Mouse (Mus musculus) A20 (cell line): ENCODE measurements at regions not wholly inside any gene's neighbourhood (a gene's known extent, or its start where the extent isn't known, plus 50 kb on each side); places are given as distances from the start of the nearest gene placed in this dataset.

ENCODE experiments used
- DNase-seq: peaks from one replicate; pipeline ENCODE4 v3.0.0-alpha.2; 2011; ENCODE audit warnings: low read depth, low spot score

GRCm38 (mm10) chr11:18413769-18414168, 460.1 kb upstream of the Etaa1 start:
- no peak for DNase-seq

GRCm38 (mm10) chr11:18408071-18408752, 454.5 kb upstream of the Etaa1 start:
- DNase-seq = no peak

DNA sequence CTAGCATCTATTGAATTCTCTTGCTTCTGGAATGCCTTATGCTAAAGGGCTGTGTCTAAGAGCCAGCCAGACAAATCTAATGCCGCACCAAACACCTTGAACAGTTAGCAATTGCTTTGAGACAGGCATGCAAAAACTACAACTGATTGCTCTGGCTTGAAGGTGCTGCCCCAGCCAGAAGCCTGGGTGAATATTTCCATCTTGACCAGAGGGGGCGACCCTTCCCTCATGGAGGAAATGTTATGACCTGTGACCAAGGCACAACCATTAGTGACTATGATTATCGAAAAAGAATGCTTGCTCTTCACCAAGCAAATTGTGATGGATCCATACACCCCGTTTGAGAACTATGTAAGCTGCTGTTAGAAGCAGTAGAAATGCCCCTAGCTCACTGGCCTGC, 445.9 kb upstream of the Etaa1 start:
- DNase-seq = no peak

GRCm38 (mm10) chr11:18396397-18396796, 442.7 kb upstream of the Etaa1 start:
- DNase-seq = no peak

DNA sequence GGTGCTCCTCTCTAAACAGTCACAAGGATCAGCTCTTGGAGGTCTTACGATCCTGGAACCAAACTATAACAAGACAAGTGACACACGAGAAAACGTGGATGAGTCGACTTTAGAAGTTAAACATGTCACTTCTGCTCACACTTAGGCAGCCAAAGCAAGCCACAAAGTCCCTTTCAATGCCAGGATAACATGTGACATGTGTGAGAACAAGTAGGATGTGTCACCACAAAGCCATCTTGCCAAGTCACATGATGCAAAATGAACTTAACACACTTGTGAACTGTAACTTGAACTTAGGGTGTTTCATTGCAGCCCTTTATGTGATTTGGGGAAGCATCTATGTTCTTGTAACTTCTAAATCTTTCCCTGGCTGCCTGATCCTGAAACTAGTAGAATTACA, 442.0 kb upstream of the Etaa1 start:
- DNase-seq = no peak

GRCm38 (mm10) chr11:18372813-18373332, 419.2 kb upstream of the Etaa1 start:
- DNase-seq = no peak

DNA sequence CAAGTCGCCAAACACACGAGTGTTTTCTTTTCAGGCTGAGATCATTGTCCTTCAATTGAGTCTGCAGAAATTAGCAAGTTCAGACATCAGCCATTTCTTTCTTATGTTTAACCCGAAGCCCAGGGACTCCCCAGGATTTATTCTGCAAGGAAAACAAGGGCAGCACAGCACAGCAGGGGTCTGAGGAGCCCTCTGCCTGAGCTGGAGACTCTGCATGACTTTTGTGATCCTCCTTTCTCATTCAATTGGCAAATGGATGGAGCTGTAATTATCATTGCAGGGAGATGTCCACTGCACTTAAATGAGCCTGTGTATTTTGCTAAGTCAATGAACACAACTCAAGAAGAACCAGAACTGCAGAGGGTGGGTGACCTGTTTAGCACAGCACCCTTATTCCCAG, 417.6 kb upstream of the Etaa1 start:
- DNase-seq = no peak

DNA sequence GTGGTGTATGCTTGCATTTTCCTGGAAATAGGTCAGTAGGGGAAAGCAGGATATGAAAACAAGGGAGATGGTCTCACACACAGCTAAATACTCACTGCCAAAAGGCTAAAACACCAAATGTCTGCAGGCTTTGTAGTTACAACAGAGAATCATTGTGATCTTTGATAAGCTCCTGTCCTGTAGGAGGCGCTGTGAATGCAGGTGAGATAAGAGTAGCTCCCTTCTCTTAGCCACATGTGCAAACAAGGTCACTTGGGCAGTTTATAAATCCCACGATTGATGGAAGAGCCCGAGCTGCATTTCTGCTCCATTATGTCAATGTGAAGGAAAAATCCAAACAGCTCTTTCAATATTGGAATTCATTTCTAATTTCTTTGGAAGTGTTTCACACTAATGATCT, 417.2 kb upstream of the Etaa1 start:
- no peak for DNase-seq

- no peak for DNase-seq
Measured at GRCm38 (mm10) chr11:18354866-18355265, 401.2 kb upstream of the Etaa1 start.

DNA sequence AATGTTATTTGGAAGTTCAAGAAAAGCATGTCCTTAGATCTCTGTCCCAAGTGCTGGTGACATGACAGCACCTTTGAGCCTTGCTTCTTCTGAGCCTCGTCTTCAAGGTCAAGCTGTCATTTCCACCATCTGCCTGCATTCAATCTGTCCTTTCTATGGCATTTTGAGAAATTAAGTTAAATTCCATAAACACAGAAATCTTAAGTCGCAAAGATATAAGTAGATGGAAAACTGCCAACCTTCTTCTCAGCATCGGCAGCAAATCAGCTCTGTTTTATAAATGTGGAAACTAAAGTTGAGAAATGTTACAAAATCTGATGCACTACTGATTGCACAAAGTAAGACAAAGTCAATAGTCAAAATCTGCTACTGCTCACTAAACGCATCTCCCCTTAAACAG, 400.5 kb upstream of the Etaa1 start:
- no peak for DNase-seq

- DNase-seq = no peak
Measured at GRCm38 (mm10) chr11:18347841-18348240, 394.2 kb upstream of the Etaa1 start.

DNA sequence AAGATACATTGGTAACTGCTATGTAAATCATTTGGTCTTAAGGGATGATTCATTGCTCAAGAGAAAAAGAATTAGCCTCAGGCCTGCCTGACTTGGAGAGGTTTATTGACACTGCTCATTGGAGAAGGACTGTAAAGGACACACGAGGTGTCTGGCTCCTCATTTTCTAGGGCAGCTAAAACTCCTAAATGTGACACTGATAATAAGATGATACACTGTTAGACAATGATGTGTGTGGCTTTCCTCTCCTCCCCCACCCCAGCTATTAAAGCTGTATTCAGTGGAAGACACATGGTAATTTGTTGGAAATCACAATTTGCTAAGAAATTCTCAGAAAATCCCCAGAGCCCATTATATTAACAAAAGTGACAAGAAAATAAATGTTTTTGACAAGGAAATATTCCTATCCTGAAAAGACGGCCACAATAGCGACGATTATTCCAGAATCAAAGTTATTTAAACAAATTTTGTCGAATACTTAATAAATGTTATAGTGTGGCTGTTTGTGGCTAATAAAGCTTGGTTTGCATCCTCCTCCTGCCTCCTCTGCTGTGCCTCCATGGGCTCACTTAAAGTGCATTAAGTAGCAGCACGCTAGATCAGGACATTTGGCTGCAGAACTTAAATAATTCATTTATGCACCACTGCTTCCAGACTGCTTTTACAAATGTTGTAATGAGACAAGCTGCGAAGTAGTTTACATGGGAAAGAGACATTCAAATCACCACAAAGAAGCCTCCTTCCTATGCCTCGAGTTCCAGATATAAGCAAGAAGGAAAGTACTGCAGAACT, 360.0 kb upstream of the Etaa1 start:
- DNase-seq = no peak

GRCm38 (mm10) chr11:18296194-18297125, 342.8 kb upstream of the Etaa1 start:
- DNase-seq = no peak

GRCm38 (mm10) chr11:18278585-18279136, 325.0 kb upstream of the Etaa1 start:
- no peak for DNase-seq

- DNase-seq = no peak
Measured at GRCm38 (mm10) chr11:18272392-18272791, 318.7 kb upstream of the Etaa1 start.

DNA sequence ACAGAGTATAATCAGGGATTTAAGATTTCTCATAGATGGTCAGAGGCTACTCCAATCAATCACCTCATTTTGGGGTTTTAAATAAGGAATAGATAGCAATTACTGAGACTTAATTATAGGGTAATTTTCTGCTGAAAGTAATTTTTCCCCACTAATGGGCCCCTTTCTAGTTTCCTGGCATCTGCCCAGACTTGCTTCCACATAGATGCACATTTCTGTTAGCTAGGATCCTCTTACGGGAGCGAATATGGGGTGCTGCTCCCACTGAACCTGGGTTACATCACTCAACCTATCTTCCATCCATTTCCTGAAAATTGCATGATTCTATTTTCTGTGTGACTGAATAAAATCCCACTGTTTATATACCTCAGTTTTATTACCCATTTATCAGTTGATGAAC, 312.5 kb upstream of the Etaa1 start:
- no peak for DNase-seq

DNA sequence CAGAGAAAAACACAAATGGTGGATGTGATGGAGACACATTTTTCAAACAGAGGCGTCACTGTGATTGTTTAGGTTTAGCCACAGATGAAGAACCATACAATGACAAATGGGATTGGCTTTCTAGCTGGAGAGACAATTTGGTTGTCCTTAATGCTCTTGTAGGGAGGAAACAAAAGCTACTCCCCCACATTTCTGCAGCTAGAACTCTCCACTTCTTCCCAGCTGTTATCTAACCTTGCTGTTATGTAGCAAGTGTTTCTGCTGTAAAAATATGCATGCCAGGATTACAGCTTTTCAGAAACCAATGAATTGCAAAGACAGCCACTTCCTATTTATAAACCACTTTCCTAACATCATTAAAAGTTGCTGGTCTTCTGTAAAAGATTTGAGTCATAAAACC, 309.2 kb upstream of the Etaa1 start:
- DNase-seq = no peak

DNA sequence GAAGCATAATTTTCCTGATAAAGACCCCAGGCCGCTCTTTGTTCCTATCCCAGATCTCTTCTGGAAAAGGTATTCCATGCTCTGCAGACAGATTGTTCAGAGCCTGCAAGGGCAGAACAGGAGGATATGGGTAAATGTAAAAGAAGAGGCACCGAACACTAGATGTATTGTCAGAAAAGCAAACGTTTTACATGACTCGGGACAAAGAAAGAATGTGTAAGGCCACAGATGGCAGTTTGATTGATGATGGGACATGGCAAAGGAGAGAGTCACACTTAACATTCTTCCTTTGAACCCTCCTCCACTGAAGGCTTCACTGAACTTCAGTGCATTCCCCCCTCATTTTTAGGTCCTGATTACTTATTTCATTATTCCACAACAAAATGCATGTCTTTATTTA, 295.6 kb upstream of the Etaa1 start:
- DNase-seq = no peak

DNA sequence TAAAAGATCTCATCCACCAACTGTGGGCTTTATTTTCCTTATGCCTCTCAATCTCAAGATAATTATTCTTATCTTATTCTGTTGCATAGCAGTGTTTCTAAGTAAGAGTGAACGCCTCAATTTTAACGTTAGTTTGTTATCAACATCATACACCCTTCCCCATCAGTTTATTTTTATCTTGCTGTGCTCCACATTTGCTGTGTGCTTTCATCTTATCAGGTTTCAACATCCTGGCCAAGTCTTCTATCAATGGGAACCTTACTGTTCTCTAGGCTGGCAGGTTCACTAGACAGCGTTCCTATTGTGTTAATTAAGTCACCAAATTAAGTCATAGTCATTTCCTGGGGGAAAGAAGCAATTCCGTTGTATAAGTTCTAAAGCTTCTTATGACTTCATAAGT, 263.1 kb upstream of the Etaa1 start:
- DNase-seq = no peak

DNA sequence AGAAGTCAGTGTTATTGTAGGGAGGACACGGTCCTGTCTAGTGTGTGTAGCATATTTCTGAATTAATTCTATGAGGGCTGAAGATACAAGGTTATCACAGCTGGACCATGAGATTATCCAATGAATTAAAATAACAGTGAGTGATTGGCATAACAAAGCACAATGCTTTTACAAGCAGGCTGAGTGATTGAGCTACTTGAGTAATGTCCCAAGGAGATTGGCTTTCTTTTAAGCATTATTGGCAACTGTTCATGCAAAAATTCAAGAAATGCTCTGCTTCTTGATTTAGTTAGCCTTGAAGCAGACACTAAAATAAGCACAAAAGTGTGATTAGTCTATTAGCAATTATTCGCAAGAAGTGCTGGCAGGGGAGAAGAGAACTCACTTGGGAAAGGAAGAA, 219.4 kb upstream of the Etaa1 start:
- DNase-seq = no peak

GRCm38 (mm10) chr11:18171207-18171776, 217.6 kb upstream of the Etaa1 start:
- no peak for DNase-seq
